Mouse (Mus musculus) cerebellum, postnatal 4 days (tissue): ENCODE measurements around the gene Itga9.

Source experiments
- DNase-seq, 2 experiments: peaks; one replicate each; pipeline ENCODE4 v3.0.0; 2022; ENCODE audit warnings: low spot score in 2 of 2, mixed read lengths in 1 of 2

The Itga9 gene

GRCm38 (mm10) chr9:118606817-118607371, 404 bp downstream of the Itga9 start:
- peak in 1 of 2 experiments; percentile 29 for DNase-seq

GRCm38 (mm10) chr9:118607701-118608401, 1.4 kb downstream of the Itga9 start:
- no peak for DNase-seq

- no peak for DNase-seq
Observed at GRCm38 (mm10) chr9:118608556-118608955, 2.1 kb downstream of the Itga9 start.

DNA sequence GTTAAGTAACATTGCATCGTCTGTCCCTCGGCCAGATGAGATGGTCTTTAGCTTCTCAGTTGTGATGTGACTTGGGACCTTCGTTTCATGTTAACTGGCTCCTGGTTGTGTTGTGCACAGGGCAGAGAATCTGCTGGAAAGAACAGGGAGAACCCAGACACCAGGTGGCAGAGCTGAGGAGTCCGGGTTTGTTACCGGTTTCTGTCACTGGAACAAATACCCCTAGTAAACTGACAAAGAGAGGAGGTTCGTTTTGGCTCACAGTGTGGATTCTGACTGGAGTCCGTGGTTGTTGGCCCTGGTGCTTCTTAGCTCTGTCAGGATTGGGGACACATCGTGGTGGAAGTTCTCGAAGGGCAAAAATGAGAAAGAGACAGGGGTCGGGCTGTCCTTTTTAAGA, 3.6 kb downstream of the Itga9 start:
- DNase-seq, result peak in 1 of 2 experiments; percentile 24

GRCm38 (mm10) chr9:118611111-118611541, 4.6 kb downstream of the Itga9 start:
- DNase-seq, result no peak

DNA sequence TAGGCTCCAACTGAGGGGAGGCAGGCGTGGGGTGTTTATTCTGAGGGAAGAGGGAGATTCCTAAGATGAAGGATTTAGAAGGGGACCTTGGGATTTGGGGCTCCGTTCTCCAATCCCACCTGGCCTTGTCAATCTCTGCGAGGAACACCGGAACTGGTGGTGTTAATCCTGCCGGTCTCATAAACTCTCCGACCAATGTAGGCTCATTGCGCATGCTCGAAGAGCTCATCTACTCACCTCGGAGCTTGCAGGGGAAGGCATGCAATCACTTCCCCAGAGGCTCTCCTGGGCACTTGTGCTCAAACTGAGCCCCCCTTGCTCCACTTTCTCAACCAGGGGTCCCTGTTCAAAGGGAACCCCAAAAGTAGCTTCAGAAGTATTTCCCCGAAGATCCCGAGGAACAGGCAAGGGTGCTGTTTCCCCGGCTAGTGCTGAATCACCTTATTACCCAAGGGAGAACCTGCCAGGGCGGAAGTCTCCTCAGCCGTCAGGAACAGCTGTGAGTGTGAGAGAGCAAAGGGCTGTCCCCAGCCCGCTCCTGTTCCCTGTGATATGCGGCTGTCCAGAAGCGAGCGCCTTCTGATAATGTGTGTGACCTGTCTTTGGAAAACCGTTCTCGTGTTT, 5.6 kb downstream of the Itga9 start:
- DNase-seq, result no peak

GRCm38 (mm10) chr9:118617237-118617636, 10.7 kb downstream of the Itga9 start:
- DNase-seq, result no peak

DNA sequence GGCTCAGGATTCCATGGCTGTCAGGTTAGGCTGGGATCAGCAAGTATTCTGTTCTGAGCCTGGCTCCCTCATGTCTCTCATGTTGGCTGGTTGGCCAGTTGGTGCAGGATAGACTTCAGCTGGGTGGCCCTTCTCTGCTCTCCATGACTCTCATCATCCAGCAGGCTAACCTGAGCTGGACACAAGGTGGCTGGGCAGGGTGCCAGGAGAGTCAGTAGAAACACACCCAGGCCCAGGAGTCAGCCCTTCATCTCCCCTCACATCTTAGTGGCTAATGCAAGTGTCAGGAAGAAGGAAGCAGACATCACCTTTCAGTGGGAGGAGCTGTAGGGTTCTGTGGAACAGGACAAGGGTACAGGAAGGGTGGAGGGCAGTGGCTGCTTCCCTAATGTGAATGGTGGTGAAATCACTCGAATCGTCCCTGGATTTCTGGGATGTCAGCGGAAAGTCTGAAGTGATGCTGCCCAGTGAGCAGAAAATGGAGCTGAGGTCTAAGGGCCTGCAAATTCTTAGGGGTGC, 12.3 kb downstream of the Itga9 start:
- DNase-seq, result no peak

- DNase-seq, result no peak
Observed at GRCm38 (mm10) chr9:118620807-118621206, 14.3 kb downstream of the Itga9 start.

DNA sequence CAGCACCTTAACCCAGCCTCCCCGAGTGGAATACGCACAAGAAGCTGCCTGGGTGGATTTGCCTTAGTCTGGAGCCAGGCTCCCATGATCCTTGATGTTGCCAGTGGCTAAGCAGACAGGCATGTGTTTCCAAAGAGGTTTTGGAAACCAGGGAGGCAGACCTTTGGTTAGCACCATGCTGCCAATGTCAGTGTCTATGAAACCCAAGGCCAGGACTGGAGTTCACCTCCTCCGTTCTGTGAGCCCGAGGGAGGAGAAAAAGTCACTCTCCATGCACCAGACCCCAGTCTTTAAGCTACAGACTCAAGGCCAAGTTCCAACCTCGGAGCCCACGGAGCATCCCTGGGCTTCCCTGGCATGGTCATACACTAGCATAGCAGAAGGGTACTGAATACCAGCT, 15.2 kb downstream of the Itga9 start:
- no peak for DNase-seq

DNA sequence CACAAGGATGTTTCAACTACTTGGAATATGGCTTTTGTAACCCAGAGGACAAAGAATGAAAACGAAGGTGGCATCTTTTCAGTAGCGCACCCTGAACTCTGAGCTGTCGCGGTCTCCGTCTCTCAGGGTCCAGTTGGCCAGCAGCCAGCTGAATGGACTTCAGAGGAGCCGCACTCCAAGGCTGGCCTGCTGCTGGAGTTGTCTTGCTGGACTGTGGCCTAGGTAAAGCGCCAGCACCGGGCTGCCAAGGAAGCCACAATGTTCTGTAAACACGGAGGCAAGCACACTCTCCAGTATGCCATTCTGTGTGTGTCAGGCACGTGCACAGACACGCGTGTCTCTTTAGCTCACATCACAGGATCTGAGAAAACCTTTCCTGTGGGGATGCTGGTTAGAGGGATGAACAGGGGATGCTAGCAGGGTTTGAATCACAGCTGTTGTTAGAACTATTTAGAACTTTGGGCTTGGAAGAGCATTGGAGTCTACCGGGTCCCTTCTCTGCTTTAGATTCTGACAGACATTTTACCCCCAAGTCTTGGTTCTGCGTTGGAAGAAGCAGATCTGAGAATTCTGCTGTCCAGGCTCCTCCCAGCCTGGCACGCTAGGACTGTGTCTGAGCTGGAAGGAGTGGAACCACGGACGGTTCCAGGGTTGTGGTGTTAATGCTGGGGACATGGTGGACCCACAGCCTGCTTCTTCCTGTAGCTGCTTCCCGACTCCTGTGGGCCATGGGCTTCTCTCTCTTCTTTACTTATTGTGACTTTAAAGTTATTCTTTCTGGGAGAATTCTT, 16.1 kb downstream of the Itga9 start:
- DNase-seq, result peak in 1 of 2 experiments; percentile 32

DNA sequence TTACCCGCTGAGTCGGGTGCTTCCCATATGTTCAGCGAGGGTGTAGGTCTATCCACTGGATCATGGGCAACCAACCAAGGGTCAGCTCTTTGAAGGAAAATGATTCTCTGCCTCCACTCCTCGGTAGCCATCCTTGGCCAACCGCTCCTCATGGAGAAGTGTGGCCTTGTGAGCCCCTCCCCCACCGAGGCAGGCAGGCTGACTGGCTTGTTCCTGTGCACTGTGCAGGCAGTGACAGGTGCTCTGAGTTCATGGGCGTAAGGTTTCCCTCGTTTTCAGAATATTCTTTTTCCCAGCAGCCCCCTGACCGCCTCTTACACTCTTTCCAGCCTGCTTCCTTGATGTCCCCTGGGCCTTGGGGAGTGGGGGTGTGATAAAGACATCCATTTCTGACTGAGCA, 17.0 kb downstream of the Itga9 start:
- no peak for DNase-seq

DNA sequence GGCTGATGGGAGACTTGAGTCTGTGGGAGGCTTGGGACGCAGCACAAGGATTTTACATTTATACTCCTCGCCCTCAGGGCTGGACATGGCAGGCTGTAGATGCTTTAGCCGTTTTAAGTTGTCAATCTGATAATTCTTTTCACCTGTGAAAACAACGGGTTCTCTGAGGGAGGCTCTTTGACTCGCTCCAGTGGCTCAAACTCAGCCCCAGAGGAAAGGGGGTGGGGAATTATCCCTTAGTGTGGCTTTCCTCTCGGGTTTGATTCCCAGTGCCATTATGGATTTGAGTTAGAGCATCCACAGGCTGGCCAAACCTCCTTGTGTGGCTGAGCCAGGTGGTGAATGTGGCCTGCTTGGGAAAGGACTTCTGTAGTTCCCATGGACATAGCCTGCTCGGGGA, 17.7 kb downstream of the Itga9 start:
- DNase-seq, result no peak

GRCm38 (mm10) chr9:118629763-118630379, 23.4 kb downstream of the Itga9 start:
- no peak for DNase-seq

DNA sequence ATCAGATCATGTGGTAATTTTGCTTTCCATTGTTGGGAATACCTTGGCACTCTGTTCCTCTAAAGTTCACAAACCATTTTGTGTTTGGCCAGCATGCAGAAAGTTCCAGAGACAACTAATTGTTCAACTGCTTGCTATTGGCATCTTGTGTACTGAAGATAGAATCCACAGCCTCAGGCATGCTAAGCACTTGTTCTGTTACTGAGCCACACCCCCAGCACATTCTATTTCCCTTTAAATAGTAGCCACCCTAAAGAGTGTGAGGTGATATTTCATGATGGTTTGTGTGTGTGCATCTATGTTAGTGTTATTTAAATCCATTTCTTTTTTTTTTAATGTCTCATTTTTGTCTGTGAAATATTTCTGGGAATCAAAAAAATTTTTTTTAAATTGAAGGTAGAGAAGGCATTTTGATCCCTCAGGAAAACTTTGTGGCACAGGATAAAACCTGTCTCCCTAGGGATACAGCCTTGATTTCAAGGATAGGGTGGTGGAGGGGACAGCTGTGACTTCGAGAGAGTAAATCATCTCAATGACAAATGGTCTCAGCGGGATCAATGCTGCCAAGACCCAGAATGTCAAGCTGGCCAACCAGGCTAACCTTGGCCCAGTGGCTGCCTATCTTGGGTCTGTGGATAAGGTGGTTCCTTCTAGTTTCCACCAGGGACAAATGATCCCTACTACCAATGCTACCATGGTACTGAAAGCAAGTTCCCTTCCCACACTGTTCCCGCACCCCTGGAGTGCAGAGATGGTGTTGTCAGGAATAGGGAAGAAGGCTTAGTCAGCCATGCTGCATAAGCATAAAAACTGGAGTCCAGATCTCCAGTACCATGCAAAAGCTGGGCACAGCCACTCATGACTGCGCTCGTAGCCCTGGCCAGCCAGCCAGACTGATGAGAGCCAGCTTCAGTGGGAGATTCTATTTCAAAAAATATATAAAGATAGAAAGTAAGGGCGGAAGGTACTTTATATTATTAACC, 25.6 kb downstream of the Itga9 start:
- DNase-seq, result no peak

GRCm38 (mm10) chr9:118632758-118633143, 26.3 kb downstream of the Itga9 start:
- DNase-seq, result no peak

DNA sequence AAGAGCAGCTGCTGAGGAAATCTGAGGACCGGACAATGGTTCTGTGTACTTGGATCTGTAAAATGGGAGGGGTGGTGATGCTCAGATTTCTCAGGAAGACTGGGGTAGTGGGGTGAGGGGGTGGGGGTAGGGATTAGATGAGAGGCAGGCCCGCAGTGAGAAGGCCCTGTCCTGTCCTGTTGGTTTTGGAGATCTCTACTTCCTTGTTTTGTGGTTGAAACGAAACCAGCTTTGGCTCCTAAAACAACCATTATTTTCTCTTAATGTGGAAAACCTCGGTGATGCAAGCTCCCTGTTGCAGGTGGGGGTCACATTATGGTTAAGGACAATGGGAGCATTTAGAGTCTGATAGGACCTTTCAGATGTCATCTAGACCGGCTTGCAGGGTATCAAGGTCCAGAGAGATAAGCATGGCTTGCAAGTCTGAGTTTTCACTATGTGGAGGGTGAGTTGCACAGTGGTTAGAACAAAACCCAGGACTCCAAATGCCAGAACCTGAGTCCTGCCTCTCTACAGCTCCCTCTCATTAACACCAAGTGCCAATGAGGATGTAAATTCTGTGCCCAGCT, 32.2 kb downstream of the Itga9 start:
- no peak for DNase-seq

GRCm38 (mm10) chr9:118645698-118646355, 39.3 kb downstream of the Itga9 start:
- DNase-seq, result no peak

- no peak for DNase-seq
Observed at GRCm38 (mm10) chr9:118647495-118647894, 41.0 kb downstream of the Itga9 start.

DNA sequence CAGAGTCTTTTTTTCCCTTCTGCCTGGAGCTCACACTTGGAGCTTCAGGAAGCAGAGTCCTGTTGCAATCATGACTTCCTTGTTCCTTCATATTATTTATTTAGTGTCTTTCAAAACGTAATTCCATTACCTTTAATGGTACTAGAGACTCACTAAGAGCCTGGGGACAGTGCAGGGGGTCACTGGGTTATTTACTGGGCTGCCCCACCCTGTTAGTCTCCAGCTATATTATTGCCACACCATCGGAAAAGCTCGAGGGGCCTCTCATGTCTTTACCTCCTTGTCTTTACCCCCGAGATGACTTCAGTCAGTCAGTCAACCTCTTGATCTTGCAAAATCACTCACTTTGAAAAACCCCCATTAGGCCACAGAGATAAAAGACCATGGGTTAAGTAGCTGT, 44.5 kb downstream of the Itga9 start:
- DNase-seq, result no peak
